Mouse (Mus musculus) testis, adult 2 months (tissue): ENCODE measurements around the gene Entpd8.

ENCODE experiments used
- CTCF ChIP-seq: fragments of 200-500 bp; IDR thresholded peaks from 2 replicates; pipeline ENCODE4 v1.5.1; 2012; ENCODE audit warnings: low read depth, mild to moderate bottlenecking, inconsistent platforms, low read length, moderate library complexity; ENCODE audit not compliant: control insufficient read depth, insufficient read depth, insufficient replicate concordance
- POLR2A ChIP-seq: fragments of 200-500 bp; IDR thresholded peaks from 2 replicates; pipeline ENCODE4 v1.6.1; 2012; ENCODE audit warnings: low read depth, mild to moderate bottlenecking, inconsistent platforms, low read length, moderate library complexity; ENCODE audit not compliant: control insufficient read depth

- TF ChIP-seq POLR2A (no peak), CTCF (no peak)
Measured at GRCm38 (mm10) chr2:25064285-25064684, 15.8 kb upstream of the Entpd8 start.
